Comparison of ENCODE assay signal across 17 mouse cellular contexts in genomic region chr8:83937645-83938044, GRCm38 (mm10).
"Had no signal": no experiment of that assay in that cellular context is flagged by ENCODE, and none has a peak within 500 bp of the region (broad histone marks: within the 10 kb centered on the region; RNA-seq: fewer than 3 reads in every experiment).

No protein-coding gene starts in this region.

- H3K27me3 ChIP-seq: lung, embryonic 15.5 days; neural tube, embryonic 13.5 days; neural tube, embryonic 15.5 days had no signal

- H3K4me3 ChIP-seq: lung, embryonic 15.5 days; megakaryocyte, embryonic 14.5 days; myocyte; neural tube, embryonic 13.5 days; neural tube, embryonic 15.5 days had no signal

- DNase-seq: lung, adult 2 months; lung, postnatal 14 days; lung, postnatal 36 days; midbrain, embryonic 14.5 days; retina, postnatal 1 day; right cerebral cortex, adult 18-20 months; right cerebral cortex, postnatal 25 days; spleen, adult 18-20 months; thymus, adult 18-20 months; thymus, postnatal 14 days; thymus, postnatal 36 days had no signal

- H3K27ac ChIP-seq: lung, embryonic 15.5 days; macrophage; neural tube, embryonic 13.5 days; neural tube, embryonic 15.5 days had no signal

- H3K4me1 ChIP-seq: lung, embryonic 15.5 days; megakaryocyte, embryonic 14.5 days; neural tube, embryonic 13.5 days; neural tube, embryonic 15.5 days had no signal

- H3K9me3 ChIP-seq: lung, embryonic 15.5 days; megakaryocyte, embryonic 14.5 days; neural tube, embryonic 13.5 days; neural tube, embryonic 15.5 days had no signal
